Mouse (Mus musculus) ZHBTc4 (cell line): Measurements from ENCODE around the gene Fahd2a.

ENCODE experiments used
- DNase-seq: peaks from one replicate; pipeline ENCODE4 v3.0.0-alpha.2; 2011; ENCODE audit warnings: low read depth, low spot score

The Fahd2a gene

DNA sequence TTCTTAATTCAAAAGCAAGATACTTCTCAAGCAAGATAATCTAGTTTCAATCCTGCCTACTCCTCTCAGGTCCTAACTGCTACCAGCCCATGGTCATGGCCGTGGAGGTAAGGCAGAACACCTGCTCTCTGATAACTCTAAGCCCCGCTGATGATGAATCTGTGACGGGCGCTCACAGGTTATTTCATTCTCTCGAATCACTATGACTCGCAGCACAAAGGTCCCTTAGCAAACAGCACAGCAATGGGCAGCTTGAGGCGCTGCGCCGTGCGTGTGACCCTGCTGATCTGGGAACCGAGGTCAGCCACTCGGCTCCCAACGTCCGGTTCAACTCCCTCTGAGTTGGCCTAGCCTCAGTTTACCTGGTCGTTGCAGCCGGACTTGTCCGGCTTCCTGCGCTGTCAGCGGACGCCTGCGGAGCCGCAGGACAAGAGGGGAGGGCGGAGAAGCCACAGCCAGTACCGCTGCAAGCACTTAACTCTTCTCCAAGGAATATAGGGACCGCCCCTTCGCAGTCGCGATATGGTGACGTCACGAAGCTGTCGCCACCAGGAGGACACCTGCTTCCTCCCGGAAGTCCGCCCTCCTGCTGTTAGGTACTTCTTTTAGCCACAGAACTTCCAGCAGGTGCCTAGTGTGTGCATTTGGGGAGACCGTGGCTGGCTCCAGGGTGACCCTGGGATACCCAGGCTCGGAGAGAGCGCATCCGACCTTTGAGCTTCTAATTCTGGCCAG lies at the start of gene Fahd2a:
Gene Fahd2a (minus strand): TSS at position 511 of the 735 bp plus-strand sequence.
- DNase-seq = peak; percentile 97

DNA sequence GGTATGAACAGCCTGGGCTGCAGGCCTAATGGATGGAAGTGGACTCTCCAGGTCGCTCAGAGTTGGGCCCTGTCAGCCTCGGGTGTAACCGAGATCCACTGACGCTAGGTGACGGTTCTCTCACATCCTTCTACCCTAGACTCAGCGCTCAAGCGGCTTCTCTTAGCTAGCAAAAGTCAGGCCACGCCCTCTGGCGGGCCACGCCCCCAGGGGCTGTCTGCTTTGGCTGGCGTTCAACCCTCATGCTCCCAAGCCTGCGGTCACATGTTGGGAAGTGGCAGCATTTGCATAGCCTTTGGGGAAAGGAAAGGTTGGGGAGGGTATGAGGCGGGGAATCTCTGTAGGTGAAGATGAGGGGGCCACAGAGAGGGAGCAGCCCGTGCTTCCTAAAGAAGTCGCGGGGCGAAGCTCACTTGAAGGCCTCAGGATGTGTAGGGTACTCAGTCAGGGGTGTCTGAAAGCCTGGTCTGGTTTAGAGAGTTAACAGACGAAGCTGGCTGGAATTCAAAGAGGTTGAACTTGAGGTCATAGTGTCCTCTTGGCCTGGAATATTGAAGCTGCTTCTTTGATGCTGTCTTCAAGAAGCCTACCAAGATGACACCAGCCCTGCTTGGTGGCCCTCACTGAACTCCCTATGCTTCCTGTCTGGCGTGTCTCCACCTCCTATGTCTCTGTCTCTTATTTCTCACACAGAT lies 40.3 kb upstream of the Fahd2a start:
- peak; percentile 94 for DNase-seq

DNA sequence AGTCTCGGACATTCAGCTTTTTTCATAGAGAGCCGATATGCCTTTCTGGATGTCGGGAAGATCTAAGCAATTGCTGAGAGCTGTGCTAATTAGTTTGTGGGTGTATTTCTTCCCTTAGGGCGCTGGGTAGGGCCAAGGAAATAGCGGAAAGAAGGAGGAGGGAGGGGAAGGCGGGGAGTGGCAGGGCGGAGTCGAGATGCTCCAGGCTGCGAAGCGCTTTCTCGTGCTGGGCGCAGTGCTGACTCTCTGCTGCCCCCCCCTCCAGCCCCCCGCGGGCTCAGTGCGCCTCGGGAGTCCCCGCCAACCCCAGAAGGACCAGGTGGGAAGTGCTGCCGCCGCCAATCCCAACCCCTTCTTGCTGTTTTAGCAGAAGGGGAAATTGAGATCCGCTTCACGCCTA lies 38.6 kb upstream of the Fahd2a start:
- peak; percentile 55 for DNase-seq

DNA sequence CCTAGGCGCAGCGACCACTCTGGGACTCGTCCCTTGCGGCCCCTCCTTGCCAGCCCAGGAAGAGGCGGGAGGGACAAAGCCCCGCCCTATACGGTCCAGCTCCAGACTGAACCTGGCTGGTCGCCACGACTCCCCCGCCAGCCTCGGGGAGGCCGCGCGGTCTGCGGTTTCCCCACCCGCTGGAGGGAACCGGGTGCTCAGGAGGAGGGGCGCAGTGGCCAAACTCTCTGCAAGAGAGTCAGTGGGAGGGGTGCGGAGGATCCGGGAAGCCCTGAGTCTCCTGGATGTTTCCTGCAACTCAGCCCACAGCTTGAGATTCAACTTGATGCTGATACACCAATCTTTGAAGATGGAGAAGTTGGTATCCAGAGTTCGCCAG lies 38.2 kb upstream of the Fahd2a start:
- peak; percentile 87 for DNase-seq

DNA sequence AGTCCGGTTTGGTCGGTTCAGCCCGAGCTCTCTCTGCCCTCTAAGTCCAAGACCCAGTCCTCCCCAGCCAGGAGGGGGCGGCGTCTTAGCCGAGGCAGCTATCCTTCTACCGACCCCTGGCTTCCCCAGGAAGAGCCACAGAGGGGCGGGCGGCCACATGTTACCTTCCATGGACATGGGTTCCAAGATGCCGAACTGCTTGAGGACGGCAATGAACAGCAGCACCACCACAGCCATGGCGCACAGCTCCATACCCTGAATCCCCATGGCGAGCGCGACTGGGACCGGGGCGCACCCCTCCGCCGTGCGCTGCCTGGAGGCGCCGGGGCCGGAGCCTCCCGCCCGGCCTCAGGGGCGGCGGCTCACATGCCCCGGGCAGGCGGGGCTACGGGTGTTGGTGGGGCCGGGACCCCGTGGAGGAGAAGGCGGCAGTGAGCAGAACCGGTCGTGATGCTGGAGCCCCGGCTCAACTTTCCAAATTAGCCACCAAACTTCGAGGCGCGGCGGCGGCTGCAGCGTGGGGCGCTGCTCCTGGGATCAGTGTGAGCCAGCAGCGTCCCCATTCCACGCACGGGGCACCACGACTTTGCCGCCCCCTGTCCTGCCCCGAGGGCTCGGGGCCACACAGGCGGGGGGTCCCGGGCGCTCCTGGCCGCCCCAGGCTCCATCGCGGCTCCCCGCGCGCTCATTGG lies 37.6 kb upstream of the Fahd2a start:
- peak; percentile 53 for DNase-seq

DNA sequence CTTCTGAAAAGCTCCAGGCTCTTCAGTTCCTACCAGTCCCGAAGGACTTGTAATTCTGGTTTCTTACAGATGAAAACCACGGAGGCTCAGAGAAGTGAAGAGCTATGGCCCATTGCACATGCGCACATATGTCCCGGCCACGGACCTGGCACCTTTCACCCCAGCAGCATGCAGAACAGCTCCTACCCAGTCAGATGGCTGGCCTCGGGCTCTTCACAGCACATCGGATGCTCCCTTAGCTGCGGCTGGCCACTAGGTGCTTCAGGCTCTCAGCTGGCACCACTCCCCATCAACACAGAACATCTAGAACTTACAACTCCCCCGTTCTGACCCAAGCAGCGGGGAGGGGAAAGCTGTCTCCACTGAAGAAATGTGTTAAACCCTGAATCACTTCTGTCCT lies 35.4 kb upstream of the Fahd2a start:
- no peak for DNase-seq

DNA sequence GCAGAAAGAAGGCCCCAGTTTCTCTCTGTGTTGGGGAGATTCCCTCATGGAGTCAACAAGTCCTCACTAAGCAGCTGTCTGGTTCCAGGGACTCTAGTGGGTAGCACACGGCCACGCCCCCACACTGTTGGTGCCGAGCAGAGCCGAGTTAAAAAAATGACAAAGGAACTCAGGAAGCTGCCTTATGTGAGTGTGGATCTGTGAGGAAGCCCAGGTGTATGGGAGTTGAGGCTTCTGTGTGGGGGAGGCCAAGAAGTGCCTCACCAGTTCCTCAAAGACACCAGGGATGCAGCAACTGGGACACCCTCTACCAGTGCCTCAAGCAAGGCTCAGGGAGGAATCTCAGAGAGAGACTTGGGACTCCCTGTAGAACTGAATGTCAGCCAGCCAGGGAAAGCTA lies 34.8 kb upstream of the Fahd2a start:
- no peak for DNase-seq

DNA sequence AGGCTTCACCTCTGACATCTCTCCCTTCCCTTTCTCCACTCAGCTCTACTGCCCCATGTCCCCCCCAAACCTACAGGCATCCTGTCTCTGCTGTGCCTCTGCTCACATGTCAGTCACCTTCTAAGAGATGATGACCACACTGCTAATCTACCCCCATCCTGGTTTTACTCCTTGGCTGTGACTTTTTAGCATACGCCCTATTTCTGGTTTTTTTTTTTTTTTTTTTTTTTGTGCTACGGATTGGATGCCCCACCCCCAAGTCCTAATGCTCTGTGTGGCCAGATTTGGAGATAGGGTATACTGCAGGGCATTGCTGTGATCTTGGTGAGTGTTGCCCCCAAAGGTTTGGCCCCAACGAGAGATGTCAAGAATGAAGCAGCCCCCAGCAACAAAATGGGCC lies 27.9 kb upstream of the Fahd2a start:
- DNase-seq = no peak

DNA sequence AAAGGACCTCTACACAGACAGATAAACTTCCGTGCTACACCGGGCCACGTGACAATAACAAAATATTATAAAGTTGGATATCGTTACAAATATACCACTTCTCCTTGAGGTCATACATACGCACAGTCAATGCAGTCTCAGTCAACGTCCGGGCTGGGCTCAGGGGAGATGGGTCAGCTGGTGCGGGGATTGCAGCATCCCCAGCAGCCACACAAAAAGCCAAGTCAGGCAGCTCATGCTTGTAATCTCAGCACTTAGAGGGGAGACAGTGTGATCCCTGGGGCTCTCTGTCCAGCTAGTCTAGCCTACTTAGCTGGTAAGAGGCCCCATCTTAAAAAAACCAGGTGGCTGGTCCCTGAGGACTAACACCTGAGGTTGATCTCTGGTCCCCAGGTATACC lies 26.9 kb upstream of the Fahd2a start:
- no peak for DNase-seq

DNA sequence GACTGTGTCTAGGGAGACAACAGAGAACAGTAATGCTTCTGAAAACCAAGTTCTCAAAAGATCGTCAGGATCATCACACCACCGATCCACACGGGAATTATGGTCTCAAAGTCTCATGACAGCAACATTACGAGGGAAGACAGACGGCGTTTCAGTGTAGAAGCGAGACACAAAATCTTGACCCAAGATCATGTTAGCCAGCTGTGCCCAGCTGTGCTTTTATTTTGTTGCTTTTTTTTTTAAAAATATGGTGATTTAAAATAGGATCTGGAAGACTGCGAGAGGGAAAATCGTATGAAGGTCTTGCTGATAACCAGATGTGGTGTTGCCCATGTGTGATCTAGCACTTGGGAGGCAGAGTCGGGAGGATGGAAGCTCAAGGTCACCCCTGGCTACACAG lies 26.3 kb upstream of the Fahd2a start:
- DNase-seq = no peak

DNA sequence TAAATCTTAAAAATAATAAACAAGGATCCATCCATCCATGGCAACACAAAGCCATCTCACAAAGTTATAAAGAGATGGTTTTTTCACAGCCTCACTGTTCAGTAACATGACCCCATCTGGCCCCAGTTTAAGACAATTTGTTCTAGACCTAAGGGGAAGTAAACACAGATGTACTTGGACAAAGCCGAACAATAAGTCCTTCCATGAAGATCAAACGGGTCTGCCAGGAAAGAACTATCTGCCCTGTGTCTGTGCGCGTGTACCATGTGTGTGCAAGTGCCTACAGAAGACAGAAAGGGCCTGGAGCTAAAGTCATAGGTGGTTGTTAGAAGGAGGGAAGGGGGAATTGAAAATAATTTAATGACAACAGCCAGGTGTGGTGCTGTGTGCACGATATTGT lies 25.8 kb upstream of the Fahd2a start:
- DNase-seq = no peak

DNA sequence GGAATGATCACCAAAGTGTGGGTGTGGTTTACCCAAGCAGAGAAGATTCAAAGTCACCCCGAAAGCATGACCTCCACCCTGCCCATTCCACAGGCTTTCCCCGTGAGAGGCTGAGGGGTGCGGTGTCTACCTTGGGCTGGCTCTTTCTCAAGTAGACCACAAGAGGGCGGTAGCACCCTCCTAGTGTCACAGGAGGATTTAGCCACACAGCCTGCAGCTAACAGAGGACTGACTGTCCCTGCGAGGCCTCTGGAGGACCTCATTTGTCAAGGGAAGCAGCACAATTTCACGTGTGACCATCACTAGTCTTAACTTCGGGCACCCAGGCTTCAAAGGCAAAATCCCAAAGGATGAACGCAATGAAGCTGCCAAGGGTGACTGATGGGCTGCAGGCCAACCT lies 17.9 kb upstream of the Fahd2a start:
- peak; percentile 75 for DNase-seq

DNA sequence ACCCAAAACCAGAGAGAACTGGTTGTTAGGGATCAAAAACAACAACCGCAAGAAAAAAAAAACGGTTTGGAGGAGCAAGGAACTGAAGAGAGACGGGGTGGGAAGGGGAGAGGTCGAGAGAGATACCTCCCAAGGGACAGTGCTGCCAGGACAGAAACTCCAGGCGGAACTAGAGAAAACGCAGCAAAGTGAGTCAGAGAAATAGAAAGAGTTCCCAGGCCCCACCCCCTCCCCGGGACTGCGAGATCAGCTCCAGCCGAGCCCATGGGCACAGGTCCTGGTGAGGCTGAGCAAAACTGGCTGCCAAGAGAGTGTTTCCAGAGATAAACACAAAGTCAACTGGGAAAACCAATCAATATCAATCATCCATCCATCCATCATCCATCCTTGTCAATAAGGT lies 17.0 kb upstream of the Fahd2a start:
- no peak for DNase-seq

DNA sequence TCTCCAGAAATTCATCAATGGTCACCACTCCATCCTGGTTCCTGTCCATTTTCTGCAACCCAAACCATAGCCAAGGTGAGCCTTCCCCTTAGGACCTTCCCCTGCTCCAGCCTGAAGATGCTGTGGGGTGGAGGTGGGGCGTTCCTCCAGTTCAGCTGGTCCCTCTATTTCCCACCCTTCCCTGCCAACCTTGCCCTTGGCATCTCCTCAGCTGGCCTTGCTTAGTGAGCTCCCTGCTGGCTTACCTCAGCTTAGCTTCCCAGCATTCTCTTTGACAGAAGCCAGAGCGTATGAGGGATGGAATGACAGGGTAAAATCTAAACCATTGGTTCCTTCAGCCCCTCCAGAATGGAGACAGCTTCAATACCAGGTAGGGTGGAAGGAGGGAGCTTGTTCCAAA lies 15.0 kb upstream of the Fahd2a start:
- DNase-seq = no peak

DNA sequence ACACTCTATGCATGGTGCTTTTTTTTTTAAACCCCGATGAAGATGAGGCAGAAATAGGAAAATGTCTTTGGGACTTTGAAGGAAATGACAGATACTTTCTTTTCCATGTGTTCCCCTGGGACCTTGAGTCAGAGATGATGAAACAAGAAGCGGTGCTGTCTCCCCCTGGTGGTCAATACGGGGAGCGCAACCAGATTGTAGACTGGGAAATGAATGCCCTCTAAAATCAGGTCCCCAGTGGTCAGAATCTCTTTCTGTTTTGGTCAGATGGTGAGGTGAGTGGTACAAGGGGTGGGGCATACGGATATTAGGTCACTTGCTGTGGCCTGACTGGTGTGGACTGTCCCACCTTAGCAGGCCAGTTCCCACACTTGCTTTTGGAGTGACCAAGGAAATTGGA lies 9.4 kb upstream of the Fahd2a start:
- DNase-seq = peak; percentile 79

DNA sequence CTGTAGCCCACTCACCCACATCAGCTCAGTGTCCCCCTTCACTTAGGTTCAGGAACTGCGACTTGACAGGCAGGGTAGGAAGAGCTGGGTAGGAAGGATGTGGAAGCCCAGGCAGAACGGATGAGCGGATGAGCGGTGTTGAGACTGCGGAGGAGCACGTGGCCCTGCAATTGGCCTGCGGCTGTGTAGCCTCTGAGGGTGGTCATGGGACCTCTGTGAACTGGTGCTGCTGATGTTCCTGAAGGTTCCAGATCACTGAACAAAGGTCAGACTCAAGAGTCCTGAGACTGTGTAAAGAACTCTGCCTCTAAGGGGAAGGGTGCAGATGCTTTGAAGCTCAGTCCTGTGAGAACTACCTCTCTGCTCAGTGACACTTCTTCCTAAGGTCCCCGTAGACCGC lies 8.8 kb upstream of the Fahd2a start:
- peak; percentile 20 for DNase-seq

DNA sequence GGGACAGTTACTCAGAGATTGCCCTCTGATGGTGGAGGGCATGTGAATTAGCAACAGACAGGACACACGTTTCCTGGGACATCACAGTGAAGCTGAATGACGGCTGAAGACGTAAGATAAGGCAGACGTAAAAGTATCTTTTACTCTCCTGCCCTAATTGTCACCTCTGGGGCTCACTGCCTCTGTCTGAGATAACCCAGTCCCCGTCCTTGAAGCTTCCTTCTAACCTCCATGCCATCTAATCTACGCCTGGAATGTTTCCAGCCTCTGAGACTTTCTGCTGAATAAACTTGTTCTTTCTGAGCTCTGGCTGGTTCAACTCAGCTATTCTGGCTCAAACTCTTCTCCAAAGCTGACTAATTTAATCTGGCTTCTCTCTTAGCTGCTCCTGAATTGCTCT lies 7.4 kb upstream of the Fahd2a start:
- no peak for DNase-seq

DNA sequence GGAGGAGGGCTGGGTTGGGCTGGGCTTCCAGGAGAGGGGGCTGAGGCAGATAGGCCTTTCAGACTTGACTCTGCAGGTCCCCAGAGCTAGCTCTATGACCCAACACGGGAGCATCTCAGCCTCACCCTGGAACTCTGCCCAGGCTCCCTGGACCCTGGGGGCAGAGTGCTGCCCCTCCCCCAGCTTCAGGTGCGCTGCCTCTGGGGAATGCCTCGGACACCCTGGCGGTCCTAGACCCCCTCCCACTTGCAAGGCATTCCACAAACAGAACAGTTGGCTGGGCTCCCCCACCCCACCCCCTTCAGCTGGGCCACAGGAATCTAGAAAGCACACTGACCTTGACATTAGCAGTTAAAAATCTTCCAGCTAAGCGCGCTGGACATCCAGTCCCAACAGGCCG lies 5.3 kb upstream of the Fahd2a start:
- peak; percentile 47 for DNase-seq

DNA sequence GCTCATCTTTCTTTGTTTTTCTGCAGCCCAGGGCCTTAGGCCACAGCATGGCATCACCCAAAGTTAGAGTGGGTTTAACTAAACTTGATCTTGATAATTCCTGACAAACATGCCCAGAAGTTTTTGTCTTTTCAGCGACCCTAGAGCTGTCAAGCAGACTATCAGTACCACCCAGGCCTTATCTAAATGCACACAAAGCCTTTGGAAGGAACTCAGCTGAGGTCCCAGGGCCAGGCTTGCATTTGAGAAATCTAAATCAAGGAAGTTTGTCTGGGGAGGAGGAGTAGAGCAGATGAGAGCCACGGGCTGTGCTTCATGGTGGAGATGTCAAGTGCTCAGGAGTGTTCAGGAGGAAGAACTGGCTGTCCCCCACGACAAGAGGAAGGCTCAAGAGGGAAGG lies 2.5 kb upstream of the Fahd2a start:
- no peak for DNase-seq

DNA sequence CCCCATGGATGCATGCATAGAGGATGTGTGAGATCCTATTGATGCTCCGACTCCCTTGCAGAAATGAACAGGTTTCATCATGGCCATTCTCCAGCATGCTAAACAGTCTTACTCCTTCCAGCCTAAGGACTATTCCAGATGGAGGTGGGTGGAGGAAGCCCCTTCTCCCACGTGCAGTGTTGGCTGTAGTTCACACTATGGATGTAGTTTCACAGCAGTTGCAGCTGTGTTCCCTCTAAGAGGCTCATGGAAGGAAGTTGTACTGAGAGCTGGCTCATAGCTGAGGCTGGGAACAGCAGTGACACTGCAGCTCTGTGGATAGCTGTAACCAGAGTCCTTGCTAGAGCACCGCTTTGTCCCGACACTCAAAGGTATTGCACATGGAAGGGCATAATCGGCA lies 6.7 kb downstream of the Fahd2a start:
- no peak for DNase-seq

DNA sequence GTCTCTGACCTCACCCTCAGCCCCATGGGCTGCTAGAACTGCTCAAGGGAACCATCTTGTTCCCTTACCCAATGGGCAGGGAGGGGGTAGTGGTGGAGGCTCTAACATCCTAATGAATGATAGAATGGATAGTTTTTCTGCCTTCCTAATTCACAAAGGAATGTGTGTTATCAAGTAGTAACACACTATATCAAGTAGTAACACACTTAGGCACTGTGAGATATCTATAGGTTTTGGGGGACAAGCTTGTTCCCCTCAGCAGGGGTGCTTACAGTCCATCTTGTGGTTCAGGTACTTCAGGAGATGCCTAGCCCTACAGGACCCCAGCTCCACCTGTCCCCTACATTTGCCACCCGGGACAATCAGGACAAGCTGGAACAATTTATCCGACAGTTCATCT lies 8.8 kb downstream of the Fahd2a start:
- DNase-seq = no peak

DNA sequence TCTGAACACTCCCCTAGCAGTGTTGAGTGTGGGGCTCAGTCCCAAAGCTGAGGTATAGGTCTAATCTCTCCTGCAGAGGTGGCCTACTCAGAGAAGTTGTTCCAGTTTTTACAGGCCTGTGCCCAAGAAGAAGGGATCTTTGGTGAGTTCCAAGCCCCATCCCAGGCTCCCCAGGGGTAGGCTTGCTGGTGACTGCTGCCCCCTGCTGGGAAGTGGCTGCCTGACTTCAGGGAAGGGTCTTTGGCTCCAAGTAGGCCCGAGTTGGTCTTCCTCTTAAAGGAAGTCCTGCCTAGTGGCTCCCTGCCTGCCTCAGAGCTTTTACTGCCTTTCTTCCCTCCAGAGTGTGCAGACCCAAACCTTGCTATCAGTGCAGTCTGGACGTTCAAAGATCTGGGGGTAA lies 9.2 kb downstream of the Fahd2a start:
- DNase-seq = peak; percentile 76
